Mouse (Mus musculus): ENCODE measurements around the gene Asic2. TPM values are rescaled to one million over a fixed set of nuclear protein-coding genes. Genes with fewer than 3 reads are reported as not detected.

The Asic2 gene
- polyA plus RNA-seq, 2 experiments, result 0.01 to 0.04 TPM

DNA sequence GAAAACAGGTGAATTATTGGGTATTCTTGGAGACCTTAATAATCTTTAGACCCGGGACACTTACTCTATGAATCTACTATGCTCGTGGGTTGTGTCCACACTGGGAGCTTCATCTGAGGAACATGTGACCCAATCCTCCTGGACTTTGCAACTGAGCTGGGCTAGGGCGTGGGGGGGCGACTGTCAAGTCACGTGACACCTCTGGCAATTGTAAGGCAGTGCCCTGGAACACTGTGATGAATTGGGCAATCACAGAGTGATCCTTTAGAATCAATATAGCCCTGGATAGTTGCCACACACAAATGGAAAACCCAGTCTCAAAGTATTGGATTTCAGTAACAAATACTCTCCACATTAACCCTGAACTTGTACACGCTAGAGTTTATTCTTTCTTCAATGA, 867.4 kb downstream of the Asic2 start:
- no peak overlapping the region for H3K27ac ChIP-seq
- no peaks in the 10 kb centered on the region for H3K36me3 ChIP-seq (replicated peaks; ENCODE audit: control insufficient read depth, insufficient read depth, low read depth)
- WGBS (ENCODE audit: insufficient replicate concordance), result 53% methylated on average over 6 of the region's 6 CpGs
- no peaks in the 10 kb centered on the region for H3K4me1 ChIP-seq (replicated peaks; ENCODE audit: control insufficient read depth in 2 of 2, insufficient read depth in 2 of 2, low read length in 1 of 2)
- no peaks in the 10 kb centered on the region for H3K9me3 ChIP-seq (ENCODE audit: control insufficient read depth, low read length)
- DNase-seq (ENCODE audit: low read depth in 3 of 3, low spot score in 3 of 3), result peak; percentile 13 to 24 (median 13)
- H3K4me3 ChIP-seq (ENCODE audit: insufficient read depth in 1 of 2, low read depth in 2 of 2, low read length in 2 of 2), result no peak overlapping the region
- peak; percentile 63; the same call in 1 of the 2 replicates for ATAC-seq (ENCODE audit: insufficient read depth)
- TF ChIP-seq CTCF (IDR thresholded peaks at IDR 0.05; ENCODE audit: low read depth) (no peak), EP300 (IDR thresholded peaks at IDR 0.05; ENCODE audit: low read depth) (no peak)
- H3K4me2 ChIP-seq (ENCODE audit: low read depth), result no peak overlapping the region
- H3K9ac ChIP-seq (replicated peaks), result no peak overlapping the region
- no peaks in the 10 kb centered on the region for H3K27me3 ChIP-seq (ENCODE audit: control insufficient read depth, insufficient read depth, low read length)

DNA sequence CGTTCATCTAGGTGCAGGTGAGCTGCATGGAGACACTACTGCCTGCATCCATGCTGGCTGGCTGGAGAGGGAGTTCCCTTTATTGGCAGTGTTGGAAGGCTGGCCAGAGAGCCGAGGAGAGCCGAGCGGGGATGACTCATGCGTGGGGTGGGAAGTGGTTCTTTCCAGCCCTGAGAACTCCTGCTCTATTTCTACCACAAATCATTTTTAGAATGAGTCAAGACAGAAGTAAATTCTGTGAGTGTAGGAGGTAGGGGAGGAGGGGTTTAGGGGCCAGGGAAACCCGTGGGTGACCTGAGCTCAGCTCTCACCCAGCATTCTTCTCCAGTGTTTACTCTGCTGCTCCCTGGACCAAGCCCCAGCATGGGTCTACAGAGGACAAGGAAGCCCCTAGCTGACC, 872.2 kb downstream of the Asic2 start:
- H3K36me3 ChIP-seq (replicated peaks; ENCODE audit: control insufficient read depth, insufficient read depth, low read depth), result no peaks in the 10 kb centered on the region
- no peak overlapping the region for H3K9ac ChIP-seq (replicated peaks)
- no peak overlapping the region for H3K4me2 ChIP-seq (ENCODE audit: low read depth)
- H3K4me1 ChIP-seq (replicated peaks; ENCODE audit: control insufficient read depth in 2 of 2, insufficient read depth in 2 of 2, low read length in 1 of 2), result no peaks in the 10 kb centered on the region
- TF ChIP-seq EP300 (IDR thresholded peaks at IDR 0.05; ENCODE audit: low read depth) (no peak), CTCF (IDR thresholded peaks at IDR 0.05; ENCODE audit: low read depth) (no peak)
- DNase-seq (ENCODE audit: low read depth in 3 of 3, low spot score in 3 of 3) (no peak), ATAC-seq (ENCODE audit: insufficient read depth) (no peak)
- no peak overlapping the region for H3K4me3 ChIP-seq (ENCODE audit: insufficient read depth in 1 of 2, low read depth in 2 of 2, low read length in 2 of 2)
- no peaks in the 10 kb centered on the region for H3K9me3 ChIP-seq (ENCODE audit: control insufficient read depth, low read length)
- 22% methylated on average over 6 of the region's 6 CpGs for WGBS (ENCODE audit: insufficient replicate concordance)
- H3K27me3 ChIP-seq (ENCODE audit: control insufficient read depth, insufficient read depth, low read length), result no peaks in the 10 kb centered on the region
- H3K27ac ChIP-seq, result no peak overlapping the region

DNA sequence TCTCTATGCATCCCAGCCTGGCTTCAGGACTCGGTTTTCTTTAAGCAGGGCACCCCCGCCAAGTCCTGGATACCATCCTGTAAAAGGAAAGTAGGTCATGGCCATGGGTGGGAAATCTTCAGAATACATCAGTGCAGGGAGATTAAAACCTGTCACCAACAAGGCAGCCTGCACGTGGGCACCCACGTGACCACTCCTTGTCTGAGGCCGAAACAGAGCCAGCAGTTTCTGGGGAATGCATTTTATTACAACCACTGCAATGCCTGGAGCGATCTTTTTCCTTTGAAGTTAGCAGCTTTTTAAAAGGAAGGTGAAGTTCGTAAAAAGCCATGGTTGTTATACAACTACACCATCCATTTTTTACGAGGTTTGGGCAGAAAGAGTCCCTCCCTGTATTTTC, 873.7 kb downstream of the Asic2 start:
- no peak for TF ChIP-seq CTCF (IDR thresholded peaks at IDR 0.05; ENCODE audit: low read depth)
- TF ChIP-seq EP300 (IDR thresholded peaks at IDR 0.05; ENCODE audit: low read depth), result no peak
- Histone ChIP-seq H3K27me3 (ENCODE audit: control insufficient read depth, insufficient read depth, low read length) (no peaks in the 10 kb centered on the region), H3K4me2 (ENCODE audit: low read depth) (no peak overlapping the region), H3K9me3 (ENCODE audit: control insufficient read depth, low read length) (no peaks in the 10 kb centered on the region), H3K4me1 (replicated peaks; ENCODE audit: control insufficient read depth in 2 of 2, insufficient read depth in 2 of 2, low read length in 1 of 2) (no peaks in the 10 kb centered on the region), H3K9ac (replicated peaks) (no peak overlapping the region), H3K36me3 (replicated peaks; ENCODE audit: control insufficient read depth, insufficient read depth, low read depth) (no peaks in the 10 kb centered on the region), H3K4me3 (ENCODE audit: insufficient read depth in 1 of 2, low read depth in 2 of 2, low read length in 2 of 2) (no peak overlapping the region), H3K27ac (no peak overlapping the region)
- DNase-seq (ENCODE audit: low read depth in 3 of 3, low spot score in 3 of 3), result no peak
- no peak for ATAC-seq (ENCODE audit: insufficient read depth)
- WGBS (ENCODE audit: insufficient replicate concordance), result 54% methylated on average over 8 of the region's 8 CpGs

DNA sequence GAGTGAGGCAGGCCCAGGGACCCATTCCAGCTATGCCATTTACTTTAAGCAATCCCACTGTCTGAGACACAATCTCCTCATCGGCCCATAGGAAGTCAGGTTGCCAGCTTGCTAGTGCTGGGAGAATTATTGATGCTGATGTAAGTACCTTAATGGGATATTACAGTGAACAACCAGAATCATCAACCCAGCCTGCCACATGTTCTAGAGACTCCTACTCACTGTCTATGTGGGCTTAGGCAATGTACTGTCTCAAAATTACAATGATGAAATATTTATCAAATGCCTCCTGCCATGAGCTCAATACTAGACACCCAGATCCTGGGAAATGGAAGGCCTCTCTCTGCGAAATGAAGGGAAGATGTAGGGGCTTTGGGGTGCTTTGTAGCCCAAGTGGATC, 876.1 kb downstream of the Asic2 start:
- H3K27me3 ChIP-seq (ENCODE audit: control insufficient read depth, insufficient read depth, low read length), result no peaks in the 10 kb centered on the region
- no peak overlapping the region for H3K9ac ChIP-seq (replicated peaks)
- 39% methylated on average over 2 of the region's 2 CpGs for WGBS (ENCODE audit: insufficient replicate concordance)
- no peaks in the 10 kb centered on the region for H3K36me3 ChIP-seq (replicated peaks; ENCODE audit: control insufficient read depth, insufficient read depth, low read depth)
- no peak overlapping the region for H3K27ac ChIP-seq
- DNase-seq (ENCODE audit: low read depth in 3 of 3, low spot score in 3 of 3) (no peak), ATAC-seq (ENCODE audit: insufficient read depth) (no peak)
- H3K9me3 ChIP-seq (ENCODE audit: control insufficient read depth, low read length), result no peaks in the 10 kb centered on the region
- no peak overlapping the region for H3K4me2 ChIP-seq (ENCODE audit: low read depth)
- no peak for TF ChIP-seq CTCF (IDR thresholded peaks at IDR 0.05; ENCODE audit: low read depth)
- no peak for TF ChIP-seq EP300 (IDR thresholded peaks at IDR 0.05; ENCODE audit: low read depth)
- H3K4me3 ChIP-seq (ENCODE audit: insufficient read depth in 1 of 2, low read depth in 2 of 2, low read length in 2 of 2), result no peak overlapping the region
- no peaks in the 10 kb centered on the region for H3K4me1 ChIP-seq (replicated peaks; ENCODE audit: control insufficient read depth in 2 of 2, insufficient read depth in 2 of 2, low read length in 1 of 2)

DNA sequence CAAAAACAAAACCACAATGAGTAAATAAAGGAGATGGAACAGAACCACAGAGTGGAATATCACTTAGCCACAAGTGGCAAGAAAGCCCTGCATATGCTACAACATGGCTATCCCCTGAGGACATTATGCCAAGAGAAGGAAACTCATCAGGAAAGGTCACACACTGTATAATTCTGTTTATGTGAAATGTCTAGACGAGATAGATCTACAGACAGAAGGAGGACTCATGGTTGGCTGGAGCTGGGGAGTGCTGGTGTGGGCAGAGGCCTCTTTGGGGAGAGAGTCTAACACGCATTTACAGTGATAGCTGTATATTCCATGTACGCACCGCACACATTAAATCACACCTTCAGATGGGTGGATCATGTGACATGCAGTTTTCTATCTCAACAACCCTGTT, 884.4 kb downstream of the Asic2 start:
- Histone ChIP-seq H3K4me1 (replicated peaks; ENCODE audit: control insufficient read depth in 2 of 2, insufficient read depth in 2 of 2, low read length in 1 of 2) (no peaks in the 10 kb centered on the region), H3K36me3 (replicated peaks; ENCODE audit: control insufficient read depth, insufficient read depth, low read depth) (no peaks in the 10 kb centered on the region), H3K27ac (no peak overlapping the region), H3K4me2 (ENCODE audit: low read depth) (no peak overlapping the region), H3K9me3 (ENCODE audit: control insufficient read depth, low read length) (no peaks in the 10 kb centered on the region), H3K27me3 (ENCODE audit: control insufficient read depth, insufficient read depth, low read length) (no peaks in the 10 kb centered on the region), H3K4me3 (ENCODE audit: insufficient read depth in 1 of 2, low read depth in 2 of 2, low read length in 2 of 2) (no peak overlapping the region), H3K9ac (replicated peaks) (no peak overlapping the region)
- 56% methylated on average over 4 of the region's 4 CpGs for WGBS (ENCODE audit: insufficient replicate concordance)
- TF ChIP-seq CTCF (IDR thresholded peaks at IDR 0.05; ENCODE audit: low read depth), result no peak
- no peak for TF ChIP-seq EP300 (IDR thresholded peaks at IDR 0.05; ENCODE audit: low read depth)
- ATAC-seq (ENCODE audit: insufficient read depth) (no peak), DNase-seq (ENCODE audit: low read depth in 3 of 3, low spot score in 3 of 3) (no peak)
